Comparison of ENCODE assay signal across 8 mouse cellular contexts in the genomic region with DNA sequence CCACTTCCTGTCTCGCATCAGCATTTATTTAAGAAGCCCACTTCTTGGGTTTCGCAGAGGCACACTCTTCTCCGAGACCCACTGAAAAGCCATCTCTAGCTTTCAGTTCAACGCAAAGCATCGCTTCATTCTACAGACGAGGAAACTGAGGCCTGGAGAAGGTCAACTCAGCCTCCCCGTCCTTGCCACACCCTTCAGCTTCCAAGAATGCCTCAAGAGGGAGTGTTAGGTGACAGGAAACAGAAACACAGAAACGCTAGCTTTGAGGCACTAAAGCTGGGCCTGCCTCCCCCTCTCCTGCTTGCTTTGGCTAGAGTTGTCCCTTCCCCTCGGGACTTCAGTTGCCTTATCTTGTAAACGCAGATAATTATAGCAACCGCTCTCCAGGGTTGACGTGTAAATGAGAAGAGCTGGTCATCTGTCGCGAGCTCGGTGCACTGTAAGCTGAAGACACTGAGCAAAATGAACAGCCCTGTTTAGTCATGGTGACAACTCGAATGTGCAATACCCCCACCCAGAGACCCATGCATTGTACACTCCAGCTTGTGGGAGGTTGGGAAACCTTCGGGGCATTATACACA. TPM values are rescaled to one million over a fixed set of nuclear protein-coding genes. Genes with fewer than 3 reads are reported as not detected.
A peak's percentile ranks its signal among the peaks of the same experiment; 100 is the strongest.
DNase-seq lines count a peak whose midpoint lies in the region; ATAC-seq and TF ChIP-seq lines count a peak whose summit lies in the region.

No protein-coding gene starts in this region.

- peak; percentile 27; the same call in 1 of the 2 replicates for TF ChIP-seq CTCF in liver, embryonic 14.5 days (IDR thresholded peaks at IDR 0.05; ENCODE audit: low read depth)

- 12% methylated on average over 17 of the region's 17 CpGs for WGBS in heart, embryonic 15.5 days
- WGBS in liver, embryonic 14.5 days (ENCODE audit: insufficient replicate concordance) = 8% methylated on average over 17 of the region's 17 CpGs
- 41% methylated on average over 17 of the region's 17 CpGs for WGBS in stomach, embryonic 16.5 days
- WGBS in forebrain, embryonic 16.5 days = 69% methylated on average over 17 of the region's 17 CpGs

- peak overlapping the region; percentile 95 for H3K27ac ChIP-seq in heart, embryonic 15.5 days
- peak overlapping the region; percentile 87 for H3K27ac ChIP-seq in liver, embryonic 14.5 days
- peak overlapping the region; percentile 7; the same call in 1 of the 2 replicates for H3K27ac ChIP-seq in stomach, embryonic 16.5 days (ENCODE audit: low read length)
- H3K27ac ChIP-seq in forebrain, embryonic 16.5 days (ENCODE audit: low read length) = no peak overlapping the region

- peaks cover 61% of the 10 kb centered on the region for H3K4me1 ChIP-seq in heart, embryonic 15.5 days (replicated peaks)
- H3K4me1 ChIP-seq in liver, embryonic 14.5 days (replicated peaks; ENCODE audit: control insufficient read depth in 2 of 2, insufficient read depth in 2 of 2, low read length in 1 of 2) = peaks cover 33 to 34% of the 10 kb centered on the region in 2 experiments
- peaks cover 23% of the 10 kb centered on the region for H3K4me1 ChIP-seq in stomach, embryonic 16.5 days (ENCODE audit: control insufficient read depth, insufficient read depth, low read length)
- no peaks in the 10 kb centered on the region for H3K4me1 ChIP-seq in forebrain, embryonic 16.5 days (replicated peaks; ENCODE audit: control insufficient read depth, insufficient read depth, low read length)

- ATAC-seq in heart, embryonic 15.5 days (replicated peaks; ENCODE audit: insufficient number of reproducible peaks, insufficient read depth, low FRiP score, low read depth) = peak; percentile 77
- peak; percentile 61 for ATAC-seq in liver, embryonic 14.5 days (ENCODE audit: insufficient read depth)
- ATAC-seq in stomach, embryonic 16.5 days (ENCODE audit: insufficient read depth, low FRiP score) = no peak
- ATAC-seq in forebrain, embryonic 16.5 days = no peak

- peak overlapping the region; percentile 56 for H3K4me2 ChIP-seq in heart, embryonic 15.5 days
- H3K4me2 ChIP-seq in liver, embryonic 14.5 days (ENCODE audit: low read depth) = peak overlapping the region; percentile 81
- H3K4me2 ChIP-seq in stomach, embryonic 16.5 days (ENCODE audit: low read depth, low read length) = no peak overlapping the region
- no peak overlapping the region for H3K4me2 ChIP-seq in forebrain, embryonic 16.5 days (ENCODE audit: low read length)

- no peaks in the 10 kb centered on the region for H3K27me3 ChIP-seq in heart, embryonic 15.5 days
- no peaks in the 10 kb centered on the region for H3K27me3 ChIP-seq in liver, embryonic 14.5 days (ENCODE audit: control insufficient read depth, insufficient read depth, low read length)
- H3K27me3 ChIP-seq in stomach, embryonic 16.5 days (ENCODE audit: control insufficient read depth, insufficient read depth, low read length) = no peaks in the 10 kb centered on the region
- H3K27me3 ChIP-seq in forebrain, embryonic 16.5 days (replicated peaks; ENCODE audit: control insufficient read depth, insufficient read depth, low read length) = no peaks in the 10 kb centered on the region

- TF ChIP-seq EP300 in liver, embryonic 14.5 days (IDR thresholded peaks at IDR 0.05; ENCODE audit: low read depth) = peak; percentile 84

- peak; percentile 47 for DNase-seq in CD4-positive helper T cell, adult 2 months (ENCODE audit: low read depth, low spot score)
- peak; percentile 80 for DNase-seq in R1 (ENCODE audit: low read depth, low spot score)
- DNase-seq in liver, embryonic 14.5 days (ENCODE audit: low read depth in 3 of 3, low spot score in 3 of 3) = peak; percentile 65 to 69 (median 68)
- DNase-seq in layer of hippocampus, postnatal 10 days (ENCODE audit: low spot score in 2 of 2) = no peak
- no peak for DNase-seq in cerebellum, postnatal 4 days (ENCODE audit: low spot score in 2 of 2)

- H3K36me3 ChIP-seq in heart, embryonic 15.5 days = no peaks in the 10 kb centered on the region; the same call in 1 of the 2 replicates
- H3K36me3 ChIP-seq in liver, embryonic 14.5 days (replicated peaks; ENCODE audit: control insufficient read depth, insufficient read depth, low read depth) = peaks cover 31% of the 10 kb centered on the region
- H3K36me3 ChIP-seq in stomach, embryonic 16.5 days (ENCODE audit: control insufficient read depth, insufficient read depth, low read length) = peaks cover 16% of the 10 kb centered on the region
- peaks cover 7% of the 10 kb centered on the region for H3K36me3 ChIP-seq in forebrain, embryonic 16.5 days (ENCODE audit: control insufficient read depth, insufficient read depth)

- H3K9me3 ChIP-seq in heart, embryonic 15.5 days (replicated peaks) = no peaks in the 10 kb centered on the region
- H3K9me3 ChIP-seq in liver, embryonic 14.5 days (ENCODE audit: control insufficient read depth, low read length) = peaks cover 3% of the 10 kb centered on the region; the same call in 1 of the 2 replicates
- H3K9me3 ChIP-seq in stomach, embryonic 16.5 days (replicated peaks; ENCODE audit: control insufficient read depth, low read length) = peaks cover 5% of the 10 kb centered on the region; the same call in 1 of the 2 replicates
- H3K9me3 ChIP-seq in forebrain, embryonic 16.5 days (ENCODE audit: control insufficient read depth, low read length) = no peaks in the 10 kb centered on the region

- peak overlapping the region; percentile 20 for H3K4me3 ChIP-seq in heart, embryonic 15.5 days
- H3K4me3 ChIP-seq in liver, embryonic 14.5 days (ENCODE audit: insufficient read depth in 1 of 2, low read depth in 2 of 2, low read length in 2 of 2) = peak overlapping the region; percentile 31 to 43
- H3K4me3 ChIP-seq in stomach, embryonic 16.5 days (replicated peaks; ENCODE audit: low read length) = no peak overlapping the region
- no peak overlapping the region for H3K4me3 ChIP-seq in forebrain, embryonic 16.5 days (replicated peaks; ENCODE audit: low read length)

- H3K9ac ChIP-seq in heart, embryonic 15.5 days = peak overlapping the region; percentile 20; the same call in 1 of the 2 replicates
- peak overlapping the region; percentile 73 for H3K9ac ChIP-seq in liver, embryonic 14.5 days (replicated peaks)
- H3K9ac ChIP-seq in stomach, embryonic 16.5 days (ENCODE audit: low read length) = peak overlapping the region; percentile 38; the same call in 1 of the 2 replicates
- H3K9ac ChIP-seq in forebrain, embryonic 16.5 days (replicated peaks; ENCODE audit: low read depth, low read length) = no peak overlapping the region

RNA-seq across cellular contexts. Expression of gene Srrm1, which starts 39.9 kb away (rescaled TPM):
- 134 and 152 TPM in 2 replicates for polyA plus RNA-seq in heart, embryonic 15.5 days (2015; fragmentation: Nextera tagmentation; extraction: Ambion mirVana)
- polyA plus RNA-seq in liver, embryonic 14.5 days (2012; rRNA removed) = 26.7 and 43.6 TPM in 2 replicates
- polyA plus RNA-seq in liver, embryonic 14.5 days (2014; fragmentation: Nextera tagmentation; extraction: Ambion mirVana) = 94.8 and 99.4 TPM in 2 replicates
- 176 and 188 TPM in 2 replicates for polyA plus RNA-seq in stomach, embryonic 16.5 days (2015; fragmentation: Nextera tagmentation; extraction: Ambion mirVana)
- 179 and 198 TPM in 2 replicates for polyA plus RNA-seq in forebrain, embryonic 16.5 days (2015; fragmentation: Nextera tagmentation; extraction: Ambion mirVana)
- 100 to 1,000 TPM; 131 to 153 TPM for total RNA-seq in layer of hippocampus, postnatal 10 days (2021)

RNA-seq across cellular contexts. Expression of gene Clic4, which starts 40.6 kb away (rescaled TPM):
- 252 and 254 TPM in 2 replicates for polyA plus RNA-seq in heart, embryonic 15.5 days (2015; fragmentation: Nextera tagmentation; extraction: Ambion mirVana)
- polyA plus RNA-seq in liver, embryonic 14.5 days (2012; rRNA removed) = 29.7 and 40.8 TPM in 2 replicates
- polyA plus RNA-seq in liver, embryonic 14.5 days (2014; fragmentation: Nextera tagmentation; extraction: Ambion mirVana) = 65.8 and 76.5 TPM in 2 replicates
- polyA plus RNA-seq in stomach, embryonic 16.5 days (2015; fragmentation: Nextera tagmentation; extraction: Ambion mirVana) = 136 and 141 TPM in 2 replicates
- 97.8 and 125 TPM in 2 replicates for polyA plus RNA-seq in forebrain, embryonic 16.5 days (2015; fragmentation: Nextera tagmentation; extraction: Ambion mirVana)
- 10 to 100 TPM; 31.0 to 31.6 TPM for total RNA-seq in layer of hippocampus, postnatal 10 days (2021)

Comparison
In these comparisons a context has a peak if more than half of its experiments do, and no peak if none do; other contexts are left out.
1. DNase-seq: peak in CD4-positive helper T cell, adult 2 months (single experiment), R1 (single experiment) and liver, embryonic 14.5 days (3 of 3); none in layer of hippocampus, postnatal 10 days (0 of 2) and cerebellum, postnatal 4 days (0 of 2).
2. ATAC-seq: peak in heart, embryonic 15.5 days (single experiment) and liver, embryonic 14.5 days (single experiment); none in stomach, embryonic 16.5 days (single experiment) and forebrain, embryonic 16.5 days (single experiment).
3. H3K4me2 ChIP-seq: peak in heart, embryonic 15.5 days (single experiment) and liver, embryonic 14.5 days (single experiment); none in stomach, embryonic 16.5 days (single experiment) and forebrain, embryonic 16.5 days (single experiment).
4. H3K4me3 ChIP-seq: peak in heart, embryonic 15.5 days (single experiment) and liver, embryonic 14.5 days (2 of 2); none in stomach, embryonic 16.5 days (single experiment) and forebrain, embryonic 16.5 days (single experiment).